Mouse (Mus musculus) cerebral cortex, adult 2 months (tissue): ENCODE data around the gene Gm20388.

Experiments
- WGBS: fragments of 180-500 bp; shearing (Covaris S2); methylation state at CpG from one replicate; pipeline ENCODE4 v1.1.7; 2018; 5-methylcytosine and 5-hydroxymethylcytosine counted together

Gene Gm20388

DNA sequence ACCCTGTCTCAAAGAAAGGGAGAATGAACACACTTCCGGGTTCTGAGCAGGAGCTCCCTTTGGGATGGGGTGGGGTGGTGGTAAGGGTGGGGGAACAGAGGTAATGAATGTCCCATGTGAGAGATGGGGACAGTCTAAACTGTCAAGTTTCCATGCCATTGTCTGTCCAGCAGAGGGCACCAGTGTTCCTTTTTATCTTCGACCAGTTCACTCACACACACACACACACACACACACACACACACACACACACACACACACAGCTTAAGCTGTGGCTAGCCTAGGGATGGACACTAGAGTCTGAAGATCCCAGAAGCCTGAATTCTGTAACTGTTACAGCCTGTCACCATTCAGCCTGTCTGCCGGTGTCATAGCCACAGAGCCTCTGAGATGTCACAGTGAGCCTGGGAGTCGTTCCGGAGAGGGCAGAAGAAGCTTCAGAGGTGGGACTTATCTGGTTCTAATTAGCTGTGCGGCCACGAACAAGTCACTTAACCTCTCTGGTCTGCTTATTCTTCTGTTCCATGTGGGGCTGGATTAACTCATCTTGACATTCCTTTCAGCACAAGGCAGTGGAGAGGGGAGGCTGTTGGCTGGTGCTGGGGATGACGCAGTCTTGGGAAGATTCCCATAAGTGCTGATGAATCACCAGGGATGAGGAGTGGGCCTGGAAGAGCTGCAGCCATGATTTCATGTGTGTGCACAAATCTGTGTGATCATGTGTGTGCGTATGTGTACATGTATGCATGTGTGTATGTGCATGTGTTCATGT, 910.9 kb downstream of the Gm20388 start:
- WGBS = 30% methylated on average over 9 of the region's 9 CpGs

DNA sequence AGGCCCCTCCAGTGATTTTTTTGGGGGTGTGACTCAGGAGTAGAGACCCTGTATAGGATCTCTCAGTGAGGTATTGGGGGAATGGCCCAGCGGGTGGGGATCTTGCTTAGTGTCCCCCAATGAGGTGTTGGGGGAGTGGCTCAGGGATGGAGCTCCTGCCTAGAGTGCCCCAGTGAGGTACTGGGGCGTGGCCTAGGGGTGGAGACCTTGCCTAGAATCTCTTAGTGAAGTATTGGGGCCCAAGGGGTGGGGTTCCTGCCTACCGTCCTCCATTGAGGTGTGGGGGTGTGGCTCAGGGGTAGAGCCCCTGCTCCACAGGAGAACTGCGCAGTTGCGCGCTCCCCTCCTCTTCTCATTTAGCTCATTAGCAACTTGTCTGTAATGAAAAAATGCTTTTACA, 912.7 kb downstream of the Gm20388 start:
- 51% methylated on average over 6 of the region's 6 CpGs for WGBS

DNA sequence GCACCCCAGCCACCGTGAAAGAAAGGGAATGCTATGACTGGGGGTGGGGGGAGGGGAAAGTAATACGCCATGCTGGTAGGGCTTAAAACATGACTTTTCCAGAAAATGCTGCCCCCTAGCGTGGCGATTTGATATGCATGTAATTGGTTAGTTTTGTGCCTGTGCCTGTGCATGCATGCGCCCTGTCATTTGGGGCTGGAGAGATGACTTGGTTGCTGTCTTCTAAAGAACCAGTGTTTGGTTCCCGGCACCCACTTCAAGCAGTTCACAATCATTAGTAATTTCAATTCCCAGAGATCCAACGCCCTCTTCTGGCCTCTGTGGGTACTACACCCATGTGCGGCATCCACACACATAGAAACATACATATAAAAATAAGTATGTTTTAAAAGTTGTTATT, 913.2 kb downstream of the Gm20388 start:
- 63% methylated on average over 8 of the region's 8 CpGs for WGBS

DNA sequence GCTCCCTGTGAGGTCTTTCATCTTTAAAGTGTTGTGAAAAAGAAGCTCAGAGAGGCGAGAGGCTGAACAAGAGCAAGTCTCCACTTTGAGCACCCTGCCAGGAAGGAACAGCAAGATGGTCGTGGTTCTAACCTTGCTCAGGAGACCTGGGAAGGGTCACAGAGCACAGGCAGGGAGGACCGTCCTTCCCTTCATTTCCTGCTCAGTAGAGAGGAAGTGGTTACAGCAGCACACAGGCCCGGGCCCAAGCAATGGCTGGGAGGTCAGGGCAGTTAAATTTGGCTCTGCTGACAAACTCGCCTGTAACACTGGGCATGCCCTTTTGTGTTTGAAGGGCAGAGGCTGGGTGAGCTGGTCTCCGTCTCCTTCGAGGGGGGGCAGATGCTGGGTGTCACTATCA, 914.0 kb downstream of the Gm20388 start:
- WGBS = 77% methylated on average over 7 of the region's 7 CpGs

DNA sequence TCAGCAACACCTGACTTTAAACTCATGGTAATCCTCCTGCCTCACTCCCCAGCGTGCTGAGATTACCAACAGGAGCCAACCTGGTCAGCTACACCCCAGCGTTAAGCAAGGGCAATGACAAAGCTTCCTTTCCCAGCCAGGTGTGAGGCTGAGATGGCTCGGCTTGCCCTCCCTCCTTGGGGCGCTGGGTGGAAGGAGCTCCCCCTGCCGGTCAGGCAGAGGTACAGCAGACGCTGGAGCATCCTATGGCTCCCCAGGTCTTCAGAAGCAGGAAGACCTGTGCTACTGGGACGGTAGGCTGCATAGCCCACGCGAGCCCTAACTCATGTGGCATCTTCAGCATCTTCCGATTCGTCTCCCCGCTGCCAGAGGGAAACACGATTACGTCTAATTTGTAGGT, 917.6 kb downstream of the Gm20388 start:
- WGBS = 17% methylated on average over 14 of the region's 14 CpGs

DNA sequence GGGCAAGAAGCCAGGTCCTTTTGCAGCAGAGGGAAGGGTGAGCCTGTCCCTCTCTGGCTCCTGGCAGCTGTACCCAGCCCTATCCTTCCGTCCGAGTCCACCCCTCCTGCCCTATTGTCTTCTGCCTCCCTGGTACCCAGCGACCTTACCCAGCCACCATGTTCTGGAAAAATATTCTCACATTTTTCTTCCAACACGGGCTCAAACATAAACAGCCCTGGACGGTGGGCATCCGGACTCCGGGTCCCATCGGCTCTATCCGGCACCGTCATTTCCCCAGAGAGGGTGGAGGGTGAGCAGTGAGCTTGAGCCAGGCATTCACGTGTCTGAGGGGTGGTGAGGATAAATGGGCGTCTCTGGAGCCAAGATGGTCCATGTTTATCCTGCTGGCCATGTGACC, 920.0 kb downstream of the Gm20388 start:
- 90% methylated on average over 12 of the region's 12 CpGs for WGBS

DNA sequence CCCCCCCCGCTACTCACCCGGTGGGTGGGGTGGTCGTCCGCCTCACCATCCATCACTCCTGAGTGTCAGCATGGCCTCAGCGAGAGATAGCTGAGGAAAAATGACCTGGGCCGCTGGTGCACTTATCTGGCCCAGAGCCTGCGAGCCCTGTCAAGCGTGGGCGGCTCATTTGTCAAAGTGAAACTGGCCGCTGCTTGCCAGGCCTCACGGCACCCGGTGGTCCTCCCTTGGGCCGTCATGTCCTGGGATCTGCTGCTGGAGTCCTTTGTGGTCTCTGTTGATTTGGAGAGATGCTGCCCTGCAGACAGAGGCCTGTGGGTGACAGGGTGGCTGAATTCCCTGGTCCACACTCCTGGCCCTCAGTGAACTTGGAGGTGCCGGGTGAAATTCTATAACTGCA, 921.4 kb downstream of the Gm20388 start:
- 44% methylated on average over 14 of the region's 14 CpGs for WGBS

DNA sequence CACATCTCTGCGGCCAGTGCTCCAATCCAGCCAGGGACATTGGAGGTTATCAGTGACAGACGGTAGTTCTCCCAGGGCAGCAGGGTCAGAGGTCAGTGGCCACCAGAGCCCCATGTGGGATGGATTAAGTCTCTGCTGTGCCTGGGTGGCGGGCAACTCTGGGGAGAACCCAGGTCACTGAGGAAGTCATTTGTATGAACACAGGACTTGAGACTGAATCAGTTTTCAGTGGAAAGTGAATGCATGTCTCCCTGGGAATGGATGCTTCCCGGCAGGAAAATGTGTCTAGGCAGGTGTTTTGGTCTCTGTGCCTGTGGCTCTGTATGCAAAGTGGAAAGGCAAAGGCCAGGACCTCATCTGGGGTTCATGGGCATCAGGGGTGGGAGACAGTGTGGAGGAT, 922.6 kb downstream of the Gm20388 start:
- 68% methylated on average over 4 of the region's 4 CpGs for WGBS

DNA sequence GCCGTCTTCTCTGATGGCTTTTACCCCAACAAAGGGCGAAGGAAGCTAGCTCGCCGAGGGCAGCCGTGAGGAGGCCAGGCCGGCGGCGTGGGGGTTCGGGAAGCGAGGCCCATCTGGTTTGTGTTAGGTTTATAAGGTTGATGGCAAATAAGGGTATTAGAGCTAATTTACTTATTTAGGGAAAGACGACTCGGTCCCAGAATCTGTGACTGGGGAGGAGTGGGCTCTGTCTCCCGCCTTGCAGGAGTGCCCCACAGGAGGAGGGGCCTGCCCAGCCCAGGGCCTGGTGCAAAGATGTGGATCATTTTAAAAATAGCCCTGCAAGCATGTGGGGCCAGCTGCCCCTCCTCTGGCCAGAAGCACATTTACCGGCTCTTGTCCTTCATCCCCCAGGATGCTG, 928.4 kb downstream of the Gm20388 start:
- WGBS = 89% methylated on average over 14 of the region's 14 CpGs

DNA sequence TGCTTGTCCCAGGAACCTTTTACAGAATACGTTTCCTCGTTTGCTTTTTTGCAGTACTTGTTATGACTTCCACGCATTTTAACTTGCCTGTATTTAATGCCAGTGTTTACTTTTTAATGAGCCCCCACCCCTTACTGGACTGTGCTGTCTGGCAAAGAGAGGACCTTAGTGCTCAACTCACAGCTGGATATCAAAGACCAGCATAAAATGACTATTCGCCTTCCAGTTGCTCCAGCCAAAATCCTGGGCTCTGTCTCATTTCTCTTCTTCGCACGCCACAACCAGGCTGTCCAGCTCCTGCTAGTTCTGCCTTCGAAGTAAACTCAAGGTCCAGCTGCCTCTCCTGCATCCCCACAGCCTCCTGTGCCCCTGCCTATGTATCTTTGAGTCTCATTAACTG, 932.4 kb downstream of the Gm20388 start:
- 65% methylated on average over 7 of the region's 7 CpGs for WGBS

DNA sequence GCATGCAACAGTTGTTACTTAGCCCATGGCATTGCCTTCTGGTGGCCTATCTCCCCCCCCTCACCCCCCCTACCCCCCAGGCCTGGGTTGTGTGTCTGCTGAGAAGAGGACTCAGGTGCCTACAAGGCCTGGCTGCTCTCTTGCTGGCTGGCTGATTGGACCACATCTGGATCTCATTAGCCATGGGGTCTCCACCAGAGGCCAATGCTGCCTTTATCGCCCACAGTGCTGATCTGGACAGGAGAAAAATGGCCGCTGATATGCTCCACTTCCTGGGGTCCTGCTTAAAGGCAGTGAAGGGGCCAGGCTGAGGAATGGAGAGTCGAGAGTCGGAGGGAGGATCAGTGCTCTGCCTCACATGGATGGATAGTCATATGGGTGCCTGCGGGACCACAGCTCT, 935.4 kb downstream of the Gm20388 start:
- WGBS = 86% methylated on average over 5 of the region's 5 CpGs

DNA sequence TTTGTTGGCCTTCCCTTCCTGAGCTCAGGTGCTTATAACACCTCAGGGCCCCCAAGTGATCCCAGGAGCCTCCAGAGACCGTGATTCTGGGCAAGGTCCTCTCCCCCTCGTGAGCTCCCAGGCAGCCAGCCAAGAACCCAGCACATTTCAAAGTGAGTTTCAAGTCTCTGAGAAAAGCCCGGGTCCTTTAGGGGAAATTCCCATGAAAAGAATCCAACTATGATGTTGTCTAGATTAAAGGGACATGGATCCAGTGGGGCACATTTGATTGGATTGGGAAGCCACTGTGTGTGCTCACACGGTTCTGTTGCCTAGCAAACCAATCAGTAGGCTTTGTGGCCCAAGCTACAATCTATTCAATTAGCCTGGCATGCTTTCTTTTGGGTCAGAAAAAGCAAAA, 936.6 kb downstream of the Gm20388 start:
- WGBS = 17% methylated on average over 4 of the region's 4 CpGs

DNA sequence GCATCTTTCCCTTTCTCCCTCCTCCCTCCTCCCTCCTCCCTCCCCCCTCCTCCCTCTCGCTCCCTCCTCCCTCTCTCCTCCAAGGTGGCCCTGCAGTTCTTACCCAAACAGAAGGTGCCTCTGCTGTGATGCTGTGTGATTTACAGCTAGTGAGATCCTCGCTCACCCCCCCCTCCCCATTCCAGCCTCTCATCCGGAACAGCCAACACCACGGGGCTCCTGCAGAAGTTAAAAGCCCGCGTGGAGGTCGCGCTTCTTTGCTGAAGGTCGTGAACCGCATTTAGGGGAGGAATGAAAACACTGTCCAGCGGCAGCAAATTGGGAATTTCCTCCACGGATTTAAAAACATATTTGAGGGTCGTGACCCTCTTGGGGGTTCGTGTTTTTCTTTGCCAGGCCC, 937.1 kb downstream of the Gm20388 start:
- WGBS = 17% methylated on average over 13 of the region's 14 CpGs

DNA sequence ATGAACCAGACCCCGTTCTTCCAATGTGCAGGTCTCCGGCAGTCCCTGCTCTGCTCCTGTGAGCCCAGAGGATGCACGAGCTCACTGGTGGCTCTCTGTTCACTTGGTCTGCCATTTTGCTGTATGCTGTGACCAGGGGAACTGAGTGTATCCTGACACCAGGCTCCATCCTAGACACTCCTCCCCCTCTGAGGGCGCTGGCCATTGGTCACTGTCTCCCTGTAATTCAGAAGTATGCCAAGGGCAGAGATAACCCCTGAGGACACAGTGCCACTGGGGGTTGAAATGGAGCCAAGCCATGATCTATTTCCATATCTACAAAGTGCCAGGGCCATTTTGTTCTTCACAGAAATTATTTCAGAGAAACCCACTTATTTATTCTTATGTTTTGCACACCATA, 937.8 kb downstream of the Gm20388 start:
- 69% methylated on average over 4 of the region's 4 CpGs for WGBS

DNA sequence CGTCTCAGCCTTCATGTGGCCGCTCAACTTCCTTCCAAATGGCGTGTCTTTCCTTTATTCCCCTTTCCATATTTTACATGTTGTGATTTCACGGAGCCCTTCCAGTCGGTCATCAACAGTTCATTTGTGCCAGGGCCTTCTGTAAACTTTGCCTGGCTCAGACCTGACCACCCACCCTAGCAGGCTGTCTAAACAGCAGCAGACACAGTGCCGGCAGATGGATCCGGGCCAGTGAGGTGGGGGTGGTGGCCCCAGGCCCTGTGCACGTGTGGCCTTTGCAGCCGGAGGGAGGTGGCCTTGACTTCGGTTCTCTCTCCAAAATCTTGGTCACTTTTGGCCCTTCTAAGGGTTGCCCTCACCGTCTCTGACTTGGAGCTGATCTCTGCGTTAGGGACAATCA, 940.8 kb downstream of the Gm20388 start:
- WGBS = 90% methylated on average over 12 of the region's 12 CpGs

DNA sequence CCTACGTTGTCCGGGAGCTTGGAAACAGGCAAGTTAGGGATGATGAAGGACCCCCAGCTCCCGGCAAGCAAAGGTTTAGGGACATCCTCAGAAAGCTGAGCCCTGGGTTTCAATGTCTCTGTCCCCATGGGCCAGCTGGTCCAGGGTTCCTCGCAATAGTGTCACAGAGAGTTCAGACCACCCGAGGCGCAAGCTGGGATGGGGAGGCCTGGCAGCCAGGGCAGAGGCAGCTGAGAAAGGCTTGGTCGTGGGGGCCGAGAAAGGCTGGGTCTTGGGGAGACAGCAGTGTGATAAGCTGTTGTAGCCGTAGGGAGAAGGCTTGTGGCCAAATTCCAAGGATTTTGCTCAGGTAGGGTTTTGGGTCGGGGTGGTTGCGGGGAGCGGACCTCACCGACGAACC, 949.2 kb downstream of the Gm20388 start:
- 89% methylated on average over 14 of the region's 14 CpGs for WGBS

DNA sequence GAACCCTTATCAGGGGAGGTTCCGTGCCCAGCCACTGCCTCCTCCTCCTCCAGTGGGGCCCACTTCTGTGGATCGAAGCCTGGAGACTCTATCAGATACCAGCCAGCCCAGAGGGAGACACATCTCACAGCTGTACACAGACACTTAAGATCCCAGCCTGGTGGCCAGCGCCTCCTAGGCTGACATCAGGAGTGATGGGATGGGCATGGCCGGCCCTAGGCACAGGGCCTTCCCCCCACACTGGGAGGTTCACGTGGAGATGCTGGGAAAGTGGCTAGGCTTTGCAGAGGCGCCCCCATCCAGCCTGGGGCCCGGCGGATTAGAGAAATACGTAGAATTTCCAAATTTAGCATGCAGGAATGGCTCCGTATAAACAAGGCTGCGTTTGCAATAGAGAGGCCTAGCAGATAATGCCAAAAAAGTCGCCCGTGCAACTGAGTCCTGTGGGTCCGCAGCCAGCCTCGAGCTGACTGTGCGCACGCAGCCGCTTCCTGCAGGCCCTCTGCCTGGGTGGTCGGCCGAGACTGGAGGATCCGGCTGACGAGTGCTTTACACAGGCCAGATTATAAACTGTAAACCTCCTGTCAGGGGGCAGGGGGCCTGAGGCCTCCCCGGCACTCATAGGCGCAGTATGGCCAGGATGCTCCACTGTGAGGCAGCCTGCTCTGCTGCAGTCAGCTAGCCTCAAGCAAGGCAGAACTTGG, 949.9 kb downstream of the Gm20388 start:
- WGBS = 73% methylated on average over 24 of the region's 24 CpGs

DNA sequence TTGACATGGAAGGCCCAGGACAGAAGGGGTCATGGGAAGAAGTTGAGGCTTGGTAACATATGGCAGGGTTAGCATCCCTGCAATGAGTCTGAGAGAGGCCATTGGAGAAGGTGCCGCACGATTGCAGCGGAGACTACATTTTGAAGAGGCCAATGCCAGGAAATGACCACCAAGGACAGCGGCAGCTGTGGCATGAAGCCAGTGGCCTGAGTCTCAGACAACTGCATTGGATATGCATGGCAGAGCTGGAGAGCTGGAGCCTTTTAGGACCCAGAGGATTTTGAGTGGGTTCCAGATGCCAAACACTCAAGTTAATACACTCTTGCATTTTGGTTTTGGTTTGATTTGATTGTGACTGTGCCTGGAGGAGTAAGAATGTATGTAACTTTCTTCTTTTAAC, 953.0 kb downstream of the Gm20388 start:
- WGBS = 88% methylated on average over 4 of the region's 4 CpGs

DNA sequence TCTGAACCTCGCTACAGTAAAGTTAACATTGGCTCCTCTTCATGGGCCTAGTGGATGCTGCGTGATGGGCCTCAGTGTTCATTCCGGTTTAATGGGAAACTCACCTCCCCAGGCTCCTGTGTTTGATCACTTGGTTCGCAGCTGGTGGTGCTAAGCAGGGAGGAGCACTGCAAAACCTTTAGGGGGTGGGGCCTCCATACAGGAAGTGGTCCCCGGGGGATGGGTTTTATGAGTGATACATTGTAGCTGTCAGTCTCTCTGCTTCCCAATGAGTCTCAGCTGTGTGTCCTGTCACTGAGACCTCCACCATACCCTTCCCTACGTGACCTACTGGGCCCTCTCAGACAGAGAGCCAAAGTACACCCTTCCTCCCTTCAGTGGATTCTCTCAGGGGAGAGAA, 956.7 kb downstream of the Gm20388 start:
- 82% methylated on average over 6 of the region's 6 CpGs for WGBS

DNA sequence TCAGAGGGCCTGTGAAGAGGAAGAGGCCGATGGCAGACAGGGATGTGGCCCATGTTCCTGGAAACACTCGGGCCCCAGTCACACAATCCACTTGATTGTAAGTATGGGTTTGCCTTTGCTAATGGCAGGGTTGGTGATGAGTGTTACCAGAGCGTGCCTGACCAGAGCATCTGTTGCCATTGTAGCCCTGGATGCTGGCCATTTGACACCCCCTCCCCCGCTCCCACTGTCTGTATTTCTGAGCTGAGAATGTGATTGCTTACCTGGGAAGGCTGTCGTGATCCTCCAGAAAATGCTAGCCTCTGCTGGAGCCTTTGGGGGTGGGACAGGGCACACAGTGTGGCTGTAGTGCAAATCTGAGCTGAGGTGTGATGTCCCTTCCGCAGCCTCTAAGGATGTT, 962.0 kb downstream of the Gm20388 start:
- 78% methylated on average over 6 of the region's 6 CpGs for WGBS

DNA sequence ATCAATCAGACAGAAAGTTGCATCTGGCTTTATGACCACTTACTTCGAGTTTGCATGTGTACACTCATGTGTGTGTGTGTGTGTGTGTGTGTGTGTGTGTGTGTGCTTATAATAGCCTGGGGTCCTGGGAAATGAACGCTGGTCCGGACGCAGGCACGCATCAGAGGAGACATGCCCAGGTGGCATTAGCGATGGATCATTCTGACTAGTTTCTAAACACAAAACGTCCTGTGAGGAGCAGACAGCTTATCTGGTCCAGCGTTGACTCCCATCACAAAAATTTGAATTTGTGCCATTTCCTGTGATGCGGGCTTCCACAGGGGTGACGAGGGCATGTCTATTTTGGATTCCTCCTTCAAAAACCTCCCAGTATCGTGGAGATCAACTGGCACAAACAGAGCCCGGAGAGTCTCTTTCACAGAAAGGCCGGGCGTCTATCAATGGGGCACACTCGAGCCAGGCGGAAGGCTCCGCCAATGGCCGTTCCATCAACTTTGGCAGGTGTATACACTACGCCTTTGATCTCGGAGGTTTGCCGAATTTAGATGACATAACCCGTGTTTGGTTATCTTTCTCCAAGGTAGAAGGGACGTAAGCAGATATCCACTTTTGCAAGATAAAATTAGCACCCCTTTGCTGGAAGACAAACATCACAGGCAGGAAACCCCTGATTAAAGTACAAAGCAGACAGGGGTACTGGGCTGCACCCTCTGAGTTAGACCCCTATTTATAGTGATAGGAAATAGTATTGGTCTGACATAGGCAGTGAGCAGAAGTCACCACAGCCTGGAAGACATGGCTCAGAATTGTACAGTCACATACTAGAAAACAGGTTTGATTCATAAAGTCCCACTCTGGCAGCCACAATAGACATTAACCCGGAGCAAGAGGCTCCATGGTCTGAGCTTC, 965.6 kb downstream of the Gm20388 start:
- 75% methylated on average over 24 of the region's 24 CpGs for WGBS

DNA sequence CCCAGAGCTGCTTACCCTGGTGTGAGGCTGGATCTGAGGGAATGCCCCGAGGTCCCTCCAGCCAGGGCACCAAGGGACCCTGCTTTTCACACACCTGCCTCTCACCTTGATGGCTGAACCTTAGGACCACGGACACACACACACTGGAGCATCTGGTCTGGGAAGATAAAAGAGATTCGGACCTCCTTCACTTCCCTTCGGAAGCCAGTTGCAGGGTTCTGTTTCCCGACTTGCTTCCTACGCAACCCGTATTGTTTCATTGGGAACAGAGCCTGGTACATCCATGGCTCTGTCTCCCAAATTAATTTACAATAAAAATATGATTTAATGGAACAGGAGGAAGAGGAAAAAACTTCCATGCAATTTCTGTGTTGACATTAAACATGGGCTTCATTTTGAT, 966.4 kb downstream of the Gm20388 start:
- 77% methylated on average over 7 of the region's 7 CpGs for WGBS

DNA sequence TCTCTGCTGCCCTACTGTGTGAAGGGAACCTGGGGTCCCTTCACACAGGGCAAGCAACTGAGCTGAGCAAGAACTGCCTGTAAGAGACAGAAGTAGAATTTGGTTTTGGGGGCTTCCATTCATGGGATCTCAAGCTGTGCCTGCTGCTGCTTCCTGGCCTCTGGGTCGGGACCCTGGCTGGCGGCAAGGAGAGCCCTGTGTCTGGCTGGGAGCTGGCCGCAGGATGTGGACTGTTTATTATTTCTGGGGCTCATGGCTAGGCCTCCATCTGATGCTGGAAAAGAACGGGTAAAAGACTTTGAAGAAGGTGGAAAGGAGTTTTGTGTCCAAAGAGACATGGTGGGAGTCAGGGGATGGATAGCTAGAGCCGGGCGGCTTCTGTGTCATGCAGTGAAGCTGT, 969.3 kb downstream of the Gm20388 start:
- WGBS = 77% methylated on average over 6 of the region's 6 CpGs
